Mouse (Mus musculus) small intestine, adult 2 months (tissue): ENCODE measurements at regions not wholly inside any gene's neighbourhood (a gene's known extent, or its start where the extent isn't known, plus 50 kb on each side); places are given as distances from the start of the nearest gene placed in this dataset.

Experiments used
- H3K27ac ChIP-seq: fragments of 200-500 bp; 2 replicates; pipeline ENCODE4 v1.5.1; 2012; ENCODE audit warnings: low read depth, low read length, control low read depth, inconsistent platforms; ENCODE audit not compliant: insufficient read depth
- H3K27me3 ChIP-seq: fragments of 200-500 bp; 2 replicates; pipeline ENCODE4 v1.6.1; 2012; ENCODE audit warnings: mild to moderate bottlenecking, moderate library complexity, low read length, inconsistent platforms; ENCODE audit not compliant: control insufficient read depth, insufficient read depth
- H3K36me3 ChIP-seq: fragments of 200-500 bp; 2 replicates; pipeline ENCODE4 v1.6.1; 2012; ENCODE audit warnings: mild to moderate bottlenecking, low read length, control low read depth, inconsistent platforms; ENCODE audit not compliant: control insufficient read depth, insufficient read depth
- H3K4me1 ChIP-seq: fragments of 200-500 bp; 2 replicates; pipeline ENCODE4 v1.6.1; 2012; ENCODE audit warnings: low read length, inconsistent platforms, mixed read lengths; ENCODE audit not compliant: control insufficient read depth, insufficient read depth, insufficient read length
- H3K4me3 ChIP-seq: fragments of 200-500 bp; 2 replicates; pipeline ENCODE4 v1.5.1; 2012; ENCODE audit warnings: low read depth, mild to moderate bottlenecking, control low read depth, inconsistent platforms, low read length, moderate library complexity
- CTCF ChIP-seq: fragments of 200-500 bp; IDR thresholded peaks from 2 replicates; pipeline ENCODE4 v1.5.1; 2012; ENCODE audit warnings: low read depth, mild to moderate bottlenecking, control low read depth, inconsistent platforms, low read length, moderate library complexity, mixed read lengths; ENCODE audit not compliant: insufficient replicate concordance, insufficient read length; ENCODE audit errors: extremely low read depth
- POLR2A ChIP-seq: fragments of 200-500 bp; IDR thresholded peaks from 2 replicates; pipeline ENCODE4 v1.6.1; 2012; ENCODE audit warnings: low read depth, mild to moderate bottlenecking, control low read depth, inconsistent platforms, low read length, moderate library complexity
- WGBS: fragments of 180-500 bp; shearing (Covaris S2); methylation state at CpG from one replicate; pipeline ENCODE4 v1.1.7; 2018; 5-methylcytosine and 5-hydroxymethylcytosine counted together

DNA sequence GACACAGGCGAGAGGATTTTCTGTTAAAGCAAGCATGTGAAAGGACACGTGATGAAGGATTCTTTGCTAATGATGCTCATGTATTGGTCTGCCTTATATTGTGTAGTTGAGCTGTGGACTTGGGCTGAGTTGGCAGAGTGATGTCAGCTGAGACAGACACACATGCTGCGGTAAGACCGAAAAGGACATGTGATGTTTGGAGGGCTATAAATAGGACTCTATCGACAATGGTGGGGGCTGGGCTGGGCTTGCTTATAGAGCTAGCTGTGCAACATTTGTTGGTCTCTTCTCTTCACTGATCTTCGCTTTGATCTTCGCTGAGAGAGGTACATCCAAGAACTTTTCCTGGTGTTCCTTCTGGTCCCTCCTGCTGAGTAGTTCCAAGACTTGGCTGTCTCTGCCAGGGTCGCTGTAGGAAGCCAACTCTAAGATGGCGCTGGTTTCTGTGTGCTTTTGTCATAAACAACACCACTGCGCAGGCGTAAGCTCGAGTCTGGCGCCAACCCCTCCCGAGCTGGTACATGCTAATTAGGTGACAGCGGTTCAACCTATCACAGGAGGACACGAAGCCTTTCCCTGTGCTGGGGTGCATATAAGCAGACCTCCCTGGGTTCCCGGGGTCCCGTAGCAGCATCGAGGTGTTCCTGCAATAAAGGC, 145.8 kb upstream of the Tut7 start:
- Histone ChIP-seq H3K27me3 (peaks cover 8% of the 10 kb centered on the region), H3K4me3 (no peak overlapping the region), H3K36me3 (no peaks in the 10 kb centered on the region), H3K4me1 (no peaks in the 10 kb centered on the region), H3K27ac (no peak overlapping the region)
- no peak for TF ChIP-seq POLR2A
- TF ChIP-seq CTCF, result no peak
- WGBS, result 82% methylated on average over 19 of the region's 19 CpGs

DNA sequence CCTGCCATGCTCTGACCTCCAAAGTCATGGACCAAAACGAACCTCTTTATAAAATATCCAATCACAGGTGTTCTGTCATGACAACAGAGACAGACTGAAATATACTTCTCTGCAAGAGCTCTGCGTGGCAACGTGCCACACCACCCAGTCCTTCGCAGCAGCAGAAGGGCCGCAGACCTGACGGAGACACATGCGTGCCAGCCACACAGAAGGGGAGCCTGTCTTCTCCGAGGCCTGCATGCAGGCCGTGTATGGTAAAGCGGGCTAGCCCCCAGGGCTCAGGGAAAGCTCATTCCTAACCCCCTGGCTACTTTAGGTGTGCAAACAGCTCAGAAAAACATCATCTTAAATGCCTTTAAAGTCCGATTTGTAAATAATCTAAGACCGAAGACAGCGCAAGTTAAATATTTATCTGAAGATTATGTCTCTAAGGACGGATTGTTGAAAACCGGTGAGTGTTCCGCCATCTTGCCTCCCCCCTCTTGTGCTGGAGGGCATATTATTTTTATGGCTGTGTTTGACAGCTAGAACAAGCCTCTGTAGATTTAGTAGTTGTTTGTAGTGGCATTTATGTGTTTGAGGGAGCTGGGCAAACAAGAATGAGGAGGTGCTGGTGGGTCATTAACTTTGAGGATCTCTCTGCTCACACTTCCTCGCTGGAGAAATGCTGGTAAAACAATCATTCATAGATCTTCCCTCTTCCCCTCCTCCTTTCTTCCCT, 143.7 kb upstream of the Tut7 start:
- Histone ChIP-seq H3K4me3 (no peak overlapping the region), H3K36me3 (no peaks in the 10 kb centered on the region), H3K27ac (no peak overlapping the region), H3K4me1 (no peaks in the 10 kb centered on the region), H3K27me3 (0 out of 2 replicates have a peak, but pooled peaks cover 2% of the 10 kb centered on the region)
- no peak for TF ChIP-seq CTCF
- TF ChIP-seq POLR2A, result no peak
- WGBS, result 43% methylated on average over 17 of the region's 17 CpGs

DNA sequence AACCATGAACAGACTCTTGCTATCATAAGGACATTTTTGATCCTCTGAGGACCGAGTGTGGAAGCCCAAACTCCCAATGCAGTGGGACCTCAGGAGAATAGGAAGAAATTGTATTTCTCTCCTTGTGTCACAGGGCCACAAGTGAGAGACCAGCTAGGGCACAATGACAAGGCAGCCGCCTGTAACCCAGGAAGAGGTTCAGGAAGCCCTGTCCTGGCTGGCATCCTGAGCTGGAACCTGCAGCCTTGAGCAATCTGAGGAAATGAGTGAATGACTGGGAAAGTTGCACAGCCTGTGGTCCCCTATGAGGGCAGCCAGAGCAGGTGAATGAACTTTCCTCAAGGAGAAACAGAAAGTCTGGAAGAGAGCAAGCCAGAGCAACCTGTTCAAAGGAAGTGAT, 142.0 kb upstream of the Tut7 start:
- H3K4me3 ChIP-seq, result no peak overlapping the region
- H3K27me3 ChIP-seq, result no peaks in the 10 kb centered on the region
- WGBS, result 87% methylated on average over 2 of the region's 2 CpGs
- H3K36me3 ChIP-seq, result no peaks in the 10 kb centered on the region
- H3K27ac ChIP-seq, result no peak overlapping the region
- H3K4me1 ChIP-seq, result no peaks in the 10 kb centered on the region
- TF ChIP-seq POLR2A (no peak), CTCF (no peak)

DNA sequence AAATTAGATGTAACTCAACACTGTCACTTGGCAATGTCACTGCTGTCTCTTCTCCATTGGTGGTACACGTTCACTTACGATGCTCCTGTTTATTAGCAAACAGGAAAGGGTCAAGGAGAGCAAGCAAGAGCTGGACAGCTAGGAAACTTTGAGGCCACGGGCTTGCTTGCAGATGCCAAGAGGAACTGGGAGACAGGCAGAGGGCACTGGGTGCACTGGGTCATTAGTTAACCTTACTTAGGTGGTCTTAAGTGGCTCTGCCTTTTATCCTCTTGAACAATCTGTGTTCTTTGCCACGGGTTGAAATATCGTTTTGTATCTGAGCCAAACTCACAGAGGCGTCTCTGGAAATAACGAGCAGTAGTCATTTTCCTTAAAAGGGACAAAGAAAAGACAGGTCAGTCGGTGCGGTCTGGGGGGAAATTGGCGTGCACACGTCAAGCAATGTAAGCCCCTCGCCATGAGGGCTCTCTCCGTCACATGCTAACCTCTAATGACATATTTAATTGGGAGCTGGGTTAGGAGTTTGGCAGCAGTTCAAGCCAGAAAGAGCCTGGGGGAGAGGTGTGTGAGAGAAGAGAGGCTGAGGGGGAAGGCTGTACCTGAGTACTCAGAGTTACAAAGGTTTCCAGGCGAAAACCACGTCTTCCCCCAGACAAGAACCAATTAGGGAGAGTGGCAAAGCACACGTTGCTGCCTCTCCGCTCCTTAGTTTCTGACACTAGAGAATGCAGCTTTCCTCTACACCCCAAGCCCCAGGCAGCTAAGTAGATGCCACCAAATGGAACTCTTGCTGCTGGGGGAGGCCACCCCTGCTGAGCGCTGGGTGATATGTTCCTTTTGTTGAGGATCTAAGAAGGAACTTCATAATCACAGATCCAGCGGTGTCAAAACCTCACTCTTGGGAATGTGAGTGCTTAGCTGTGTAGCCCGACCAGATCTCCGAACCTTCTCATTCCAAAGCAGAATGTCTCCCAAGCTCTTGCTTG, 140.0 kb upstream of the Tut7 start:
- H3K4me1 ChIP-seq, result no peaks in the 10 kb centered on the region
- WGBS, result 78% methylated on average over 21 of the region's 21 CpGs
- H3K27ac ChIP-seq, result no peak overlapping the region

DNA sequence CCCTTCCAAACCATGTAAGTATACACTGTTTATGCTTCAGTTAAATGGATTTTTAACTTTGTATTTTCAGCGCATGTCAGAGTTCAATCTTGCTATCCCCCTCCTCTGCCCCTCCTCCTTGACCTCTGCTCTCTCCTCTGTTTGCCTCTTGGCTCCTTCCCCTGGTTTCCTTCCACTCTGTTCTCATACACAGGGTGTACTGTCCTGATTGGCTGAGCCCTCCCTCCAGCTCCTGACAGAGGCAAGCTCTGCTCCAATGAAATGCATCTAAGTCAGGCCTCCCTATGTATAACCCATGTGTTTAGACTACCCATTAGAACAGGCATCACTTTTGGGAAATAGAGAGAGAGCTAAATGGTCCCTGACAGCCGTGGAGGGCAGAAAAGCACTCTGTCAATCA, 133.5 kb upstream of the Tut7 start:
- no peak overlapping the region for H3K4me3 ChIP-seq
- no peaks in the 10 kb centered on the region for H3K36me3 ChIP-seq
- TF ChIP-seq CTCF (no peak), POLR2A (no peak)
- no peak overlapping the region for H3K27ac ChIP-seq
- 43% methylated on average over 2 of the region's 2 CpGs for WGBS
- H3K4me1 ChIP-seq, result no peaks in the 10 kb centered on the region
- no peaks in the 10 kb centered on the region for H3K27me3 ChIP-seq

More for the DNA sequence above, 140.0 kb upstream of the Tut7 start:
- Histone ChIP-seq H3K4me3 (no peak overlapping the region), H3K27me3 (no peaks in the 10 kb centered on the region), H3K36me3 (no peaks in the 10 kb centered on the region)
- no peak for TF ChIP-seq POLR2A
- TF ChIP-seq CTCF, result no peak

DNA sequence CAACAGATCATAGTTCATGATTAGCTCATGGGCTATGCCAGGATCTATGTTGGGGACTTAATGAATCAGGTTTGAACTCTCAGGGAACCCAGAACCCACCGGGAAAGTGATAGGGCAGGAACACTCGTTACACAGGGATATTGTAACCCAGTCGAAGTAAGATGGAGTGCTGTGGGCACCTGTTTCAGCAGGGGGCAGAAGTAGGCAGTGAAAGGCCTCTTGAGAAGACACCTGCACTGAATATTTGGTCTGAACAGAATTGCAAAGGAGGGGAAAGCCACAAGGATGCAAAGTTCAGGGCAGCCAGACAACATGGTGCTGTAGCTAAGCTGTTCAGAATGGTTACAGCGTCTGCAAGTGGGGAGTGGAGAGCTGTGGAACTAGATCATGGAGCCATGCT, 129.9 kb upstream of the Tut7 start:
- Histone ChIP-seq H3K27ac (no peak overlapping the region), H3K36me3 (no peaks in the 10 kb centered on the region), H3K27me3 (no peaks in the 10 kb centered on the region), H3K4me3 (no peak overlapping the region), H3K4me1 (no peaks in the 10 kb centered on the region)
- no peak for TF ChIP-seq CTCF
- no peak for TF ChIP-seq POLR2A
- WGBS, result 46% methylated on average over 4 of the region's 4 CpGs

DNA sequence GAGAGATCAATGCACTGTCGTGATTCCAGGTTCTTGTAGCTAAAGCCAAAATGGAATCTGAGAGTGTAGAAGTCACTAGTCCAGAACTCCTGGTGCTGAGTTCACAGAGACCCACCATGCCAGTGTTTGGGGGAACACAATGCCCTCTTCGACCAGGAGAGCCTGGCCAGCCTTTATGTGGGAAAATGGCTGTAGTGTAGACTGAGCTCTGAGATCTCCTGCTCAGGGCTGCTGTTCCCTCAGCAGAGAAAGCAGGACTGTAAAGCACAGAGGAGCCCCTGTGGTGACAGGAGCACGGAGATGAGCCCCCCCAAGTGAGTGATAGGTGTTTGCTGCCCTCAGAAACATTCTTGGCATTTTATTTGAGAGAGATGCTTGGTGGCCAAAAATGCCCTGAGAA, 129.2 kb upstream of the Tut7 start:
- 56% methylated on average over 3 of the region's 3 CpGs for WGBS
- Histone ChIP-seq H3K4me3 (no peak overlapping the region), H3K27ac (no peak overlapping the region), H3K36me3 (no peaks in the 10 kb centered on the region), H3K4me1 (no peaks in the 10 kb centered on the region), H3K27me3 (no peaks in the 10 kb centered on the region)
- TF ChIP-seq POLR2A (no peak), CTCF (no peak)
